Comparison of ENCODE assay signal across 8 mouse cellular contexts in genomic region chr15:83464083-83464904, GRCm38 (mm10). TPM values are rescaled to one million over a fixed set of nuclear protein-coding genes. Genes with fewer than 3 reads are reported as not detected.
DNase-seq lines count a peak whose midpoint lies in the region; ATAC-seq lines count a peak whose summit lies in the region.

Gene Pacsin2 (minus strand): TSS chr15:83464606.

- peak within 1 kb of the TSS; percentile 73 for H3K9ac ChIP-seq in hindbrain, embryonic 16.5 days (ENCODE audit: low read depth, low read length)

- H3K27ac ChIP-seq in hindbrain, embryonic 16.5 days (ENCODE audit: low read depth, low read length) = no peak within 1 kb of the TSS
- H3K27ac ChIP-seq in macrophage = peak within 1 kb of the TSS; percentile 57

- under 1% methylated on average over 76 of the region's 88 CpGs for WGBS in hindbrain, embryonic 16.5 days
- WGBS in macrophage (ENCODE audit: missing documents) = under 1% methylated on average over 79 of the region's 88 CpGs

- H3K27me3 ChIP-seq in hindbrain, embryonic 16.5 days (replicated peaks; ENCODE audit: control insufficient read depth, insufficient read depth, low read length) = no peaks in the 10 kb centered on the region

- ATAC-seq in hindbrain, embryonic 16.5 days = peak; percentile 99

- H3K4me3 ChIP-seq in hindbrain, embryonic 16.5 days (ENCODE audit: low read length) = peak within 1 kb of the TSS; percentile 86
- H3K4me3 ChIP-seq in macrophage (ENCODE audit: inconsistent target) = peak within 1 kb of the TSS; percentile 89

- peaks cover 7% of the 10 kb centered on the region for H3K4me1 ChIP-seq in hindbrain, embryonic 16.5 days (ENCODE audit: control insufficient read depth, insufficient read depth, low read depth, low read length)

- DNase-seq in T-cell, adult 2 months (ENCODE audit: low spot score) = peak; percentile 91
- DNase-seq in cerebellum, postnatal 36 days = peak; percentile 82 to 87
- DNase-seq in gastrocnemius, adult 18-20 months (ENCODE audit: low spot score) = peak; percentile 99
- peak; percentile 92 to 97 for DNase-seq in left cerebral cortex, adult 18-20 months (ENCODE audit: low spot score in 2 of 2)
- peak; percentile 97 for DNase-seq in right cerebral cortex, adult 18-20 months
- DNase-seq in urinary bladder, postnatal 10 days (ENCODE audit: low spot score) = peak; percentile 93

- no peaks in the 10 kb centered on the region for H3K9me3 ChIP-seq in hindbrain, embryonic 16.5 days (ENCODE audit: control insufficient read depth, low read length)

- peaks cover 48% of the 10 kb centered on the region for H3K79me2 ChIP-seq in macrophage (ENCODE audit: inconsistent target)

- no peaks in the 10 kb centered on the region for H3K36me3 ChIP-seq in hindbrain, embryonic 16.5 days (ENCODE audit: control insufficient read depth, insufficient read depth, low read length)
- no peaks in the 10 kb centered on the region for H3K36me3 ChIP-seq in macrophage (ENCODE audit: inconsistent target)

- peak within 1 kb of the TSS; percentile 95 for H3K4me2 ChIP-seq in hindbrain, embryonic 16.5 days (ENCODE audit: low read length)

RNA-seq across cellular contexts. Expression of gene Pacsin2, which starts in this region (rescaled TPM):
- total RNA-seq in gastrocnemius, adult 18-20 months (2021) = 10 to 100 TPM; 49.4 to 75.6 TPM
- polyA plus RNA-seq in hindbrain, embryonic 16.5 days (2015; fragmentation: Nextera tagmentation; extraction: Ambion mirVana) = 26.9 and 32.1 TPM in 2 replicates
- total RNA-seq in left cerebral cortex, adult 18-20 months (2021) = 100 to 1,000 TPM; 105 to 116 TPM
- total RNA-seq in macrophage (2018; cell fraction: chromatin; rRNA removed) = 100 to 1,000 TPM in 3 of 26 experiments, 10 to 100 TPM in 23; 41.6 to 120 (median 81.4) TPM
- total RNA-seq in macrophage (2018; cell fraction: cytosol; rRNA removed) = 100 to 1,000 TPM in 1 of 26 experiments, 10 to 100 TPM in 25; 51.3 to 103 (median 81.1) TPM
- 100 to 1,000 TPM in 2 of 26 experiments, 10 to 100 TPM in 24; 60.5 to 159 (median 76.3) TPM for total RNA-seq in macrophage (2018; cell fraction: nucleus; rRNA removed)
- polyA plus RNA-seq in macrophage (2018) = 58.4 to 158 TPM (median 89.0 TPM) in 3 replicates
